Mouse (Mus musculus): ENCODE data around the gene 4930415O20Rik.

GRCm38 (mm10) chr15:98589640-98590336 is 19.0 kb downstream of the 4930415O20Rik start:
- TF ChIP-seq EP300 (IDR thresholded peaks at IDR 0.05): no peak
- no peak for TF ChIP-seq CTCF (IDR thresholded peaks at IDR 0.05)
